Comparison of ENCODE assay signal across 25 mouse cellular contexts in the genomic region with DNA sequence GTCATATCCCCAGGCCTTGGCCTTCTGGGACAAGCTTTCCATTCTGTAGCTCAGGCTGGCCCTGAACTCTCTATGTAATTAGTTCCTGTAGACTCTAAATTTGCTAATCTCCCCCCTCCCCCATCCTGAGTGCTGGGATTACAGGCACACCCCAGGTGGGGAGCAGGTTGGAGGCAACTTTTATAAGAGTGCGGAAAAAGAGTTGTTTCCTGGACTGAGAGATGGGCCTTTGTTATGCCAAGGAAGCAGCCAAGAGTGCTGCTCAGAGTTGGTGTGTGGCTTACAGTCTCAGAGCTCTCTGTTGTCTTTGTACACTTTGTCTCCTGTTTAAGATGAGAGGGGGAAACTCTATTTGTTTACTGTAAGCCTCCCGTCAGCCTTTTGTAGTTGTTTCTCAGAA. TPM values are rescaled to one million over a fixed set of nuclear protein-coding genes. Genes with fewer than 3 reads are reported as not detected.
DNase-seq lines count a peak whose midpoint lies in the region; ATAC-seq and TF ChIP-seq lines count a peak whose summit lies in the region.
"Had no signal": no experiment of that assay in that cellular context is flagged by ENCODE, and none has a peak within 500 bp of the region (broad histone marks: within the 10 kb centered on the region; RNA-seq: fewer than 3 reads in every experiment).

No protein-coding gene starts in this region.

- H3K4me3 ChIP-seq in ES-Bruce4 (ENCODE audit: low read depth, low read length): no peak overlapping the region
- no peak overlapping the region; a peak in 1 of 4 replicates for H3K4me3 ChIP-seq in ES-E14 (ENCODE audit: insufficient read depth in 1 of 2, low read depth in 1 of 2, low read length in 2 of 2, poor library complexity in 1 of 2, severe bottlenecking in 1 of 2)
- no peak overlapping the region for H3K4me3 ChIP-seq in lung, postnatal 0 days (ENCODE audit: low read depth, low read length)
- H3K4me3 ChIP-seq: embryonic facial prominence, embryonic 10.5 days; embryonic facial prominence, embryonic 12.5 days; erythroblast, embryonic 14.5 days; forebrain, embryonic 10.5 days; forebrain, embryonic 12.5 days had no signal

- H3K36me3 ChIP-seq in ES-Bruce4 (ENCODE audit: control insufficient read depth, insufficient read depth, low read length, poor library complexity, severe bottlenecking): no peaks in the 10 kb centered on the region
- no peaks in the 10 kb centered on the region for H3K36me3 ChIP-seq in ES-E14 (ENCODE audit: control insufficient read depth, insufficient read depth, low read length, poor library complexity, severe bottlenecking)
- H3K36me3 ChIP-seq in lung, postnatal 0 days (ENCODE audit: insufficient read depth, low read length): no peaks in the 10 kb centered on the region
- H3K36me3 ChIP-seq: embryonic facial prominence, embryonic 10.5 days; embryonic facial prominence, embryonic 12.5 days; forebrain, embryonic 10.5 days; forebrain, embryonic 12.5 days had no signal

- no peaks in the 10 kb centered on the region for H3K27me3 ChIP-seq in ES-Bruce4 (ENCODE audit: control insufficient read depth, insufficient read depth, low read length, poor library complexity, severe bottlenecking)
- H3K27me3 ChIP-seq in lung, postnatal 0 days (replicated peaks; ENCODE audit: insufficient read depth, low read length): no peaks in the 10 kb centered on the region
- H3K27me3 ChIP-seq: embryonic facial prominence, embryonic 12.5 days; forebrain, embryonic 12.5 days had no signal

- ATAC-seq in lung, postnatal 0 days: no peak
- ATAC-seq: activated CD4-positive, CD25-positive, alpha-beta regulatory T cell, adult 4 months; forebrain, embryonic 14.5 days; forebrain, embryonic 16.5 days had no signal

- H3K9me3 ChIP-seq in ES-Bruce4 (replicated peaks; ENCODE audit: control insufficient read depth, insufficient read depth, low read length, poor library complexity, severe bottlenecking): no peaks in the 10 kb centered on the region
- no peaks in the 10 kb centered on the region for H3K9me3 ChIP-seq in ES-E14 (ENCODE audit: control insufficient read depth, insufficient read depth, low read depth, low read length)
- no peaks in the 10 kb centered on the region for H3K9me3 ChIP-seq in lung, postnatal 0 days (ENCODE audit: low read length)
- H3K9me3 ChIP-seq: embryonic facial prominence, embryonic 10.5 days; embryonic facial prominence, embryonic 12.5 days; forebrain, embryonic 10.5 days; forebrain, embryonic 12.5 days had no signal

- H3K4me1 ChIP-seq in ES-Bruce4 (ENCODE audit: control insufficient read depth, insufficient read depth, low read length) (peaks cover 2% of the 10 kb centered on the region), ES-E14 (ENCODE audit: control insufficient read depth in 2 of 2, insufficient read depth in 2 of 2, low read length in 2 of 2, poor library complexity in 1 of 2) (peaks cover 11 to 16% of the 10 kb centered on the region in 2 experiments; a peak in 3 of 4 replicates)
- H3K4me1 ChIP-seq in lung, postnatal 0 days (ENCODE audit: insufficient read depth, low read depth, low read length): no peaks in the 10 kb centered on the region
- H3K4me1 ChIP-seq: embryonic facial prominence, embryonic 10.5 days; embryonic facial prominence, embryonic 12.5 days; forebrain, embryonic 10.5 days; forebrain, embryonic 12.5 days had no signal

- H3K9ac ChIP-seq in ES-Bruce4 (ENCODE audit: low read depth, poor library complexity, severe bottlenecking) (no peak overlapping the region), ES-E14 (ENCODE audit: insufficient read depth, low read depth, low read length, poor library complexity, severe bottlenecking) (no peak overlapping the region)
- H3K9ac ChIP-seq in lung, postnatal 0 days (replicated peaks; ENCODE audit: low read depth): no peak overlapping the region
- H3K9ac ChIP-seq: embryonic facial prominence, embryonic 12.5 days; forebrain, embryonic 12.5 days had no signal

- H3K27ac ChIP-seq in ES-Bruce4 (ENCODE audit: insufficient read depth, low read length): 0 out of 2 replicates have a peak overlapping the region, but pooled peaks have one; percentile 3
- peak overlapping the region; percentile 25; the same call in 1 of the 2 replicates for H3K27ac ChIP-seq in ES-E14 (ENCODE audit: insufficient read depth, low read depth, low read length, poor library complexity, severe bottlenecking)
- H3K27ac ChIP-seq in lung, postnatal 0 days (ENCODE audit: low read length): no peak overlapping the region
- H3K27ac ChIP-seq: embryonic facial prominence, embryonic 10.5 days; embryonic facial prominence, embryonic 12.5 days; forebrain, embryonic 10.5 days; forebrain, embryonic 12.5 days had no signal

- H3K4me2 ChIP-seq in lung, postnatal 0 days (replicated peaks; ENCODE audit: low read depth, low read length): no peak overlapping the region
- H3K4me2 ChIP-seq: embryonic facial prominence, embryonic 12.5 days; forebrain, embryonic 12.5 days had no signal

- peak; percentile 53 for DNase-seq in ES-E14 (ENCODE audit: low read depth, low spot score)
- DNase-seq in WW6 (ENCODE audit: low read depth, low spot score): peak; percentile 38
- no peak for DNase-seq in layer of hippocampus, adult 8-10 months (ENCODE audit: low spot score in 2 of 2)
- no peak for DNase-seq in ovary, adult 18-20 months (ENCODE audit: low spot score)
- no peak for DNase-seq in liver
- no peak for DNase-seq in lung, postnatal 0 days (ENCODE audit: low spot score)
- DNase-seq: adrenal gland, adult 8-10 months; adrenal gland, postnatal 14 days; adrenal gland, postnatal 36 days; cerebellum, adult 11-12 months; cerebellum, adult 2 months; cerebellum, adult 9-10 months; cerebellum, postnatal 10 days; cerebellum, postnatal 25 days had no signal

- 58% methylated on average over 2 of the region's 2 CpGs for WGBS in lung, postnatal 0 days

- no peak for TF ChIP-seq POLR2A in ES-Bruce4 (IDR thresholded peaks at IDR 0.05; ENCODE audit: insufficient read depth, low read length)

- no peak for TF ChIP-seq CTCF in ES-Bruce4 (IDR thresholded peaks at IDR 0.05; ENCODE audit: low read depth, low read length)
- no peak for TF ChIP-seq CTCF in lung, postnatal 0 days (IDR thresholded peaks at IDR 0.05)

- TF ChIP-seq EP300 in ES-Bruce4 (IDR thresholded peaks at IDR 0.05; ENCODE audit: insufficient read depth, low read depth, low read length): peak; percentile 91
- no peak for TF ChIP-seq EP300 in lung, postnatal 0 days (IDR thresholded peaks at IDR 0.05)

- in situ Hi-C loops in ES-E14 (cut with MboI; ENCODE audit: low sequenced_read_pairs in 2 of 2, unreplicated experiment in 2 of 2): no loop called here

TF ChIP-seq in ES-E14, 5 proteins besides CTCF, POLR2A, EP300 and RAD21:
- TF ChIP-seq ZNF384 (IDR thresholded peaks at IDR 0.05; ENCODE audit: low read depth, low read length) (no peak), CHD2 (IDR thresholded peaks at IDR 0.05; ENCODE audit: low read depth, low read length) (no peak), MAFK (IDR thresholded peaks at IDR 0.05; ENCODE audit: insufficient read depth, low read depth, low read length) (no peak), HCFC1 (IDR thresholded peaks at IDR 0.05; ENCODE audit: borderline replicate concordance, insufficient read depth, low read length) (no peak), ZC3H11A (IDR thresholded peaks at IDR 0.05; ENCODE audit: borderline replicate concordance, low read depth, low read length) (no peak)

RNA-seq across cellular contexts. Expression of a gene that starts 52.2 kb away (rescaled TPM):
- not detected in 2 replicates for polyA plus RNA-seq in ES-Bruce4 (2011; ENCODE audit: insufficient read depth, insufficient read length, low read depth, missing spikeins)
- total RNA-seq in ES-E14 (2012; rRNA removed): 0.16 and 0.40 TPM in 2 replicates
- total RNA-seq in layer of hippocampus, adult 8-10 months (2022): 10 to 100 TPM; 32.8 to 43.9 (median 39.7) TPM
- 0.53 and 0.98 TPM in 2 replicates for polyA plus RNA-seq in lung, postnatal 0 days (2015; fragmentation: Nextera tagmentation; extraction: Ambion mirVana)
- total RNA-seq: MEL had no signal
- polyA plus RNA-seq: C2C12; erythroblast, embryonic 14.5 days had no signal

Comparison
In these comparisons a context has a peak if more than half of its experiments do, and no peak if none do; other contexts are left out.
1. DNase-seq: peak in ES-E14 (single experiment) and WW6 (single experiment); none in layer of hippocampus, adult 8-10 months (0 of 2), ovary, adult 18-20 months (single experiment), liver (single experiment) and lung, postnatal 0 days (single experiment).
2. RNA of a gene that starts 52.2 kb away (total RNA-seq): 32.8 to 43.9 TPM in layer of hippocampus, adult 8-10 months; 0.16 to 0.40 TPM in ES-E14; every median in the first group is over 10 times any median in the second.